Mouse (Mus musculus) yolk sac, embryonic 10.5 days (tissue): ENCODE measurements around the gene Kctd2.

Experiments used
- DNase-seq: peaks from one replicate; pipeline ENCODE4 v3.0.0-alpha.2; 2017; ENCODE audit warnings: low spot score

Gene Kctd2

GRCm38 (mm10) chr11:115400630-115401391, 19.1 kb upstream of the Kctd2 start:
- DNase-seq, result no peak

GRCm38 (mm10) chr11:115403338-115404124, 16.4 kb upstream of the Kctd2 start, which contains the start of gene Mrpl58:
TSS of gene Mrpl58 (plus strand) at chr11:115403752.
- peak; percentile 86 for DNase-seq

GRCm38 (mm10) chr11:115405723-115406122, 14.2 kb upstream of the Kctd2 start:
- DNase-seq, result no peak

GRCm38 (mm10) chr11:115406858-115407401, 13.0 kb upstream of the Kctd2 start:
- no peak for DNase-seq

GRCm38 (mm10) chr11:115408266-115408920, 11.5 kb upstream of the Kctd2 start:
- DNase-seq, result no peak

- no peak for DNase-seq
Measured at GRCm38 (mm10) chr11:115409556-115409955, 10.4 kb upstream of the Kctd2 start.

GRCm38 (mm10) chr11:115420336-115421190, 635 bp downstream of the Kctd2 start:
- peak; percentile 63 for DNase-seq

- no peak for DNase-seq
Measured at GRCm38 (mm10) chr11:115421328-115421727, 1.4 kb downstream of the Kctd2 start.

GRCm38 (mm10) chr11:115421972-115422371, 2.0 kb downstream of the Kctd2 start:
- DNase-seq, result no peak

- DNase-seq, result no peak
Measured at GRCm38 (mm10) chr11:115423091-115423490, 3.2 kb downstream of the Kctd2 start.

GRCm38 (mm10) chr11:115424666-115425065, 4.7 kb downstream of the Kctd2 start:
- DNase-seq, result no peak

- DNase-seq, result no peak
Measured at GRCm38 (mm10) chr11:115425671-115426070, 5.7 kb downstream of the Kctd2 start.

GRCm38 (mm10) chr11:115427482-115428331, 7.8 kb downstream of the Kctd2 start:
- DNase-seq, result peak; percentile 77

GRCm38 (mm10) chr11:115429307-115429706, 9.4 kb downstream of the Kctd2 start:
- DNase-seq, result no peak

- DNase-seq, result no peak
Measured at GRCm38 (mm10) chr11:115430561-115430960, 10.6 kb downstream of the Kctd2 start.

- no peak for DNase-seq
Measured at GRCm38 (mm10) chr11:115432814-115433213, 12.9 kb downstream of the Kctd2 start.

- DNase-seq, result no peak
Measured at GRCm38 (mm10) chr11:115433342-115433741, 13.4 kb downstream of the Kctd2 start.

GRCm38 (mm10) chr11:115435596-115436337, 15.8 kb downstream of the Kctd2 start:
- DNase-seq, result no peak

GRCm38 (mm10) chr11:115437571-115438122, 17.7 kb downstream of the Kctd2 start:
- DNase-seq, result no peak
